Mouse (Mus musculus) midbrain, postnatal 0 days (tissue): Measurements from ENCODE around the gene Oas1f. TPM values are rescaled to one million over a fixed set of nuclear protein-coding genes. Genes with fewer than 3 reads are reported as not detected.
A peak's percentile ranks its signal among the peaks of the same experiment; 100 is the strongest.
"Not testable (repeated sequence)": the region's sequence is repeated elsewhere in the genome, so short reads cannot be mapped to it uniquely, and the experiment has no call there.

Experiments used
- ATAC-seq: fragments of 200-750 bp; cut with Nextera tagmentation; 2 replicates; pipeline ENCODE4 v1.8.0; 2017; ENCODE audit warnings: moderate number of reproducible peaks, mild to moderate bottlenecking, moderate TSS enrichment, moderate library complexity; ENCODE audit not compliant: low FRiP score
- DNase-seq: peaks from one replicate; pipeline ENCODE4 v3.0.0-alpha.2; 2015; ENCODE audit warnings: low spot score
- H3K27ac ChIP-seq: fragments of 300-500 bp; sonication (generic); 2 replicates; pipeline ENCODE4 v1.5.1; 2014; ENCODE audit warnings: low read depth, mild to moderate bottlenecking, low read length, mixed read lengths
- H3K27me3 ChIP-seq: fragments of 300-500 bp; sonication (generic); 2 replicates; pipeline ENCODE4 v1.6.1; 2014; ENCODE audit warnings: low read length, control low read depth, mixed read lengths; ENCODE audit not compliant: insufficient read depth
- H3K36me3 ChIP-seq: fragments of 300-500 bp; sonication (generic); 2 replicates; pipeline ENCODE4 v1.6.1; 2014; ENCODE audit warnings: low read length, control low read depth, mixed read lengths; ENCODE audit not compliant: insufficient read depth
- H3K4me1 ChIP-seq: fragments of 300-500 bp; sonication (generic); 2 replicates; pipeline ENCODE4 v1.6.1; 2014; ENCODE audit warnings: mild to moderate bottlenecking, control low read depth, antibody characterized with exemption, low read length, mixed read lengths; ENCODE audit not compliant: insufficient read depth
- H3K4me2 ChIP-seq: fragments of 300-500 bp; sonication (generic); 2 replicates; pipeline ENCODE4 v1.6.1; 2014; ENCODE audit warnings: low read depth, mild to moderate bottlenecking, low read length, mixed read lengths; ENCODE audit not compliant: poor library complexity, severe bottlenecking
- H3K4me3 ChIP-seq: fragments of 300-500 bp; sonication (generic); 2 replicates; pipeline ENCODE4 v1.5.1; 2014; ENCODE audit warnings: low read depth, mild to moderate bottlenecking, low read length, moderate library complexity
- H3K9ac ChIP-seq: fragments of 300-500 bp; sonication (generic); replicated peaks from 2 replicates; pipeline ENCODE4 v1.6.1; 2014; ENCODE audit warnings: mild to moderate bottlenecking, low read length, moderate library complexity, mixed read lengths; ENCODE audit not compliant: poor library complexity, severe bottlenecking
- H3K9me3 ChIP-seq: fragments of 300-500 bp; sonication (generic); 2 replicates; pipeline ENCODE4 v1.6.1; 2016; ENCODE audit warnings: low read length, control low read depth
- CTCF ChIP-seq: IDR thresholded peaks from 2 replicates; pipeline ENCODE4 v1.5.1; 2016; ENCODE audit warnings: antibody characterized with exemption, mild to moderate bottlenecking
- WGBS: fragments of 180-500 bp; shearing (Covaris S2); extraction: QIAGEN DNeasy Blood & Tissue Kit; methylation state at CpG from one replicate; pipeline ENCODE4 v1.1.7; 2014; 5-methylcytosine and 5-hydroxymethylcytosine counted together
- polyA plus RNA-seq: library from polyadenylated mRNA; unstranded; fragments of >200 nt; fragmentation: Nextera tagmentation; extraction: Ambion mirVana; gene quantifications from 2 replicates; pipeline ENCODE4 v1.2.1, GENCODE M21; 2015
- total RNA-seq: library from RNA; depleted of rRNA; stranded (reverse); fragments of >200 nt; gene quantifications from 2 replicates; pipeline ENCODE4 v1.2.3, GENCODE M21; 2014

Gene Oas1f
- total and polyA plus RNA-seq, 2 experiments from 2014 or later = not detected

- Histone ChIP-seq H3K27ac (no peak within 1 kb of the TSS), H3K4me1 (no peaks in the 10 kb centered on the region), H3K36me3 (no peaks in the 10 kb centered on the region), H3K9me3 (no peaks in the 10 kb centered on the region), H3K27me3 (no peaks in the 10 kb centered on the region), H3K4me3 (no peak within 1 kb of the TSS), H3K4me2 (no peak within 1 kb of the TSS), H3K9ac (no peak within 1 kb of the TSS)
- DNase-seq (no peak), ATAC-seq (no peak)
- 52% methylated on average over 4 of the region's 4 CpGs for WGBS
- TF ChIP-seq CTCF = no peak
Measured at GRCm38 (mm10) chr5:120861121-120861520, 14.0 kb downstream of the Oas1f start, which contains the start of gene Oas1h. Oas1h (plus strand) TSS chr5:120861421.

- Histone ChIP-seq H3K4me2 (no peak overlapping the region), H3K36me3 (no peaks in the 10 kb centered on the region), H3K9me3 (no peaks in the 10 kb centered on the region), H3K4me3 (no peak overlapping the region), H3K27me3 (no peaks in the 10 kb centered on the region), H3K27ac (no peak overlapping the region), H3K4me1 (no peaks in the 10 kb centered on the region), H3K9ac (no peak overlapping the region)
- TF ChIP-seq CTCF = 0 out of 2 replicates have a peak, but pooled peaks have one; percentile 26
- 66% methylated on average over 3 of the region's 3 CpGs for WGBS
- ATAC-seq (no peak), DNase-seq (no peak)
Measured at GRCm38 (mm10) chr5:120865336-120865860, 18.2 kb downstream of the Oas1f start.

- WGBS = 74% methylated on average over 7 of the region's 7 CpGs
- no peak for ATAC-seq
- no peak for DNase-seq
Measured at GRCm38 (mm10) chr5:120869436-120870015, 22.4 kb downstream of the Oas1f start.

GRCm38 (mm10) chr5:120870081-120870480 is 22.9 kb downstream of the Oas1f start:
- TF ChIP-seq CTCF = no peak
- Histone ChIP-seq H3K4me2 (no peak overlapping the region), H3K36me3 (no peaks in the 10 kb centered on the region), H3K9me3 (no peaks in the 10 kb centered on the region), H3K4me3 (no peak overlapping the region), H3K27ac (no peak overlapping the region), H3K9ac (no peak overlapping the region), H3K4me1 (no peaks in the 10 kb centered on the region), H3K27me3 (no peaks in the 10 kb centered on the region)
- DNase-seq = no peak
- WGBS = 65% methylated on average over 3 of the region's 3 CpGs
- ATAC-seq = no peak

More at GRCm38 (mm10) chr5:120869436-120870015, 22.4 kb downstream of the Oas1f start:
- Histone ChIP-seq H3K9ac (no peak overlapping the region), H3K4me3 (no peak overlapping the region), H3K27me3 (no peaks in the 10 kb centered on the region), H3K27ac (no peak overlapping the region), H3K9me3 (no peaks in the 10 kb centered on the region), H3K4me2 (no peak overlapping the region), H3K36me3 (no peaks in the 10 kb centered on the region), H3K4me1 (no peaks in the 10 kb centered on the region)
- no peak for TF ChIP-seq CTCF

- Histone ChIP-seq H3K9me3 (no peaks in the 10 kb centered on the region), H3K4me2 (no peak overlapping the region), H3K27ac (no peak overlapping the region), H3K4me3 (no peak overlapping the region), H3K9ac (no peak overlapping the region), H3K4me1 (no peaks in the 10 kb centered on the region), H3K36me3 (no peaks in the 10 kb centered on the region), H3K27me3 (no peaks in the 10 kb centered on the region)
- ATAC-seq (no peak), DNase-seq (peak; percentile 32)
- 77% methylated on average over 7 of the region's 7 CpGs for WGBS
- TF ChIP-seq CTCF = no peak
Measured at GRCm38 (mm10) chr5:120870782-120871181, 23.6 kb downstream of the Oas1f start.

- Histone ChIP-seq H3K36me3 (no peaks in the 10 kb centered on the region), H3K27ac (no peak overlapping the region), H3K4me3 (no peak overlapping the region)
Measured at GRCm38 (mm10) chr5:120871469-120871868, 24.3 kb downstream of the Oas1f start.

GRCm38 (mm10) chr5:120876839-120877238 is 29.7 kb downstream of the Oas1f start:
- 74% methylated on average over 2 of the region's 3 CpGs for WGBS

More at GRCm38 (mm10) chr5:120871469-120871868, 24.3 kb downstream of the Oas1f start:
- H3K9me3 ChIP-seq = no peaks in the 10 kb centered on the region
- ATAC-seq = no peak
- H3K4me2 ChIP-seq = no peak overlapping the region
- TF ChIP-seq CTCF = no peak
- H3K4me1 ChIP-seq = no peaks in the 10 kb centered on the region
- no peaks in the 10 kb centered on the region for H3K27me3 ChIP-seq
- no peak for DNase-seq
- 57% methylated on average over 2 of the region's 2 CpGs for WGBS
- H3K9ac ChIP-seq = no peak overlapping the region

GRCm38 (mm10) chr5:120877407-120877806 is 30.2 kb downstream of the Oas1f start:
- ATAC-seq = not testable (repeated sequence)
- 81% methylated on average over 2 of the region's 2 CpGs for WGBS

More at GRCm38 (mm10) chr5:120876839-120877238, 29.7 kb downstream of the Oas1f start:
- not testable (repeated sequence) for H3K9ac ChIP-seq, DNase-seq, H3K4me1 ChIP-seq, H3K36me3 ChIP-seq, H3K4me2 ChIP-seq, H3K27ac ChIP-seq, H3K4me3 ChIP-seq, H3K27me3 ChIP-seq, H3K9me3 ChIP-seq, ATAC-seq

GRCm38 (mm10) chr5:120878803-120879202 is 31.6 kb downstream of the Oas1f start:
- H3K9me3 ChIP-seq, DNase-seq, H3K27me3 ChIP-seq, H3K4me2 ChIP-seq, H3K4me3 ChIP-seq, H3K4me1 ChIP-seq, H3K9ac ChIP-seq, H3K27ac ChIP-seq, ATAC-seq, H3K36me3 ChIP-seq: not testable (repeated sequence)
- WGBS = 55% methylated on average over 2 of the region's 2 CpGs

More at GRCm38 (mm10) chr5:120877407-120877806, 30.2 kb downstream of the Oas1f start:
- not testable (repeated sequence) for H3K27me3 ChIP-seq, H3K4me2 ChIP-seq, H3K36me3 ChIP-seq, H3K4me1 ChIP-seq, DNase-seq, H3K9me3 ChIP-seq, H3K4me3 ChIP-seq, H3K9ac ChIP-seq, H3K27ac ChIP-seq
